Mouse (Mus musculus) megakaryocyte, embryonic 14.5 days (primary cell): Measurements from ENCODE around the gene Tmem63c.

Experiments used
- FLI1 ChIP-seq: IDR thresholded peaks from 2 replicates; pipeline ENCODE4 v1.6.1; 2012; ENCODE audit warnings: low read length, inconsistent platforms, mixed read lengths
- GATA1 ChIP-seq: IDR thresholded peaks from 3 replicates; pipeline ENCODE4 v1.6.1; 2012; ENCODE audit warnings: mixed read lengths, low read length, inconsistent platforms, borderline replicate concordance

DNA sequence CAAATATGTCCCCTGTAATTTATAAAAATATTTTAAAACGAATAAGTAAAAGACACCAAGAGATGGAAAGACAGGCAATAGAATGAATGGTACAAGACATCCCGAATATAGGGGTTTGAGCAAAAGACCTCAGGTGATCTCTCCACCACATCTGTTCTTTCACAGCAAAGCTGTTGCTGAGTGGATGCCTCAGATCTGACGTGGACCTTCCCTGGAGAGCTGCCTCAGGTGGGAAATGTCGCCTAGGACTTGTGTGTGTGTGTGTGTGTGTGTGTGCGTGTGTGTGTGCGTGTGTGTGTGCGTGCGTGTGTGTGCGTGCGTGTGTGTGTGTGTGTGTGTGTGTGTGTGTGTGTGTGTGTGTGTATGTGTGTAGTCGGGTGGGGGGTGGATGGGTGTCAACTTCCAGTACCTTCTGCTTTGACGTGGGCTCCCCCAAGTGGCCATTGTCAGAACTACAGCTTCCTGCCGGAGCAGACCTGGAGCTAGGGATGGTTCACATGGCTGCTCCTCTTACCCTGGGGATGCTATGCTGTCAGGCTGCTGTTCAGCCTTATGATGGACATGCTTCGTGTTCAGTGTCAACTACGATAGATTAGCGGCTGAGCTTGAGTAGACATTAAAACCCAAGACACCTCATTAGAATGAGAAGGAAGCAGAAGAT is 31.7 kb downstream of the Tmem63c start:
- TF ChIP-seq GATA1 (no peak), FLI1 (no peak)
